Mouse (Mus musculus): Measurements from ENCODE around the gene Sox30.

GRCm38 (mm10) chr11:46047264-46047663, 67.2 kb downstream of the Sox30 start:
- TF ChIP-seq CTCF (IDR thresholded peaks at IDR 0.05; ENCODE audit: extremely low read depth, insufficient read length, insufficient replicate concordance, low read depth, low read length) (no peak), POLR2A (IDR thresholded peaks at IDR 0.05; ENCODE audit: low read depth, low read length) (no peak)

All from small intestine, adult 2 months (tissue).